Mouse (Mus musculus) megakaryocyte, embryonic 14.5 days (primary cell): Measurements from ENCODE around the gene Sim2. TPM values are rescaled to one million over a fixed set of nuclear protein-coding genes. Genes with fewer than 3 reads are reported as not detected.

Experiments used
- H3K27me3 ChIP-seq: replicated peaks from 2 replicates; pipeline ENCODE3; 2012; ENCODE audit warnings: inconsistent platforms
- H3K36me3 ChIP-seq: replicated peaks from 2 replicates; pipeline ENCODE3; 2012; ENCODE audit warnings: low read length, inconsistent platforms, mixed read lengths
- H3K4me1 ChIP-seq: 2 replicates; pipeline ENCODE4 v1.6.1; 2012; ENCODE audit warnings: inconsistent platforms
- H3K4me3 ChIP-seq: replicated peaks from 2 replicates; pipeline ENCODE3; 2012; ENCODE audit warnings: moderate library complexity, mild to moderate bottlenecking, inconsistent platforms
- H3K9me3 ChIP-seq: 2 replicates; pipeline ENCODE4 v1.6.1; 2012; ENCODE audit warnings: inconsistent platforms
- FLI1 ChIP-seq: IDR thresholded peaks from 2 replicates; pipeline ENCODE4 v1.6.1; 2012; ENCODE audit warnings: low read length, inconsistent platforms, mixed read lengths
- GATA1 ChIP-seq: IDR thresholded peaks from 3 replicates; pipeline ENCODE4 v1.6.1; 2012; ENCODE audit warnings: mixed read lengths, low read length, inconsistent platforms, borderline replicate concordance
- polyA plus RNA-seq: library from polyadenylated mRNA; stranded (reverse); fragments of >175 nt; gene quantifications from 2 replicates; pipeline ENCODE4 v1.2.3, GENCODE M21; 2012; ENCODE audit warnings: low replicate concordance; ENCODE audit not compliant: insufficient read depth

Gene Sim2
- polyA plus RNA-seq, 1 experiment = not detected

DNA sequence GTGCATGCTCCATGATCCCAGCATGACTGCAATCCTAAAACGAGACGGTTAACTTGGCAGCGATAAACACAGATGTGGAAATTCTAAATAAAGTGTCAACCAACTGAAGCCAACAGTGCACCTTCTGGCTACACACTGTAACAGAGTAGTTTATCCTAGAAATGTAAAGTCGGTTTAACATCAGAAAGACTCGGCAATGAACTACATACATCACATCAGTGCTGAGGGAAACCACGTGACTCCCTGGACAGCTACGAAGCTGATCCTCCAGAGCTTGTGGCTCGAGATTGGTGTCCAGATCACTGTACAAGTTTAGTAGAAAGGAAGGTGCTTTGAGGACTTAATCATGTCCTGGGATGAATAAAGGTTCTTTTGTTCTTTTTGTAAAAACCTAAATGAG lies 73.1 kb downstream of the Sim2 start:
- Histone ChIP-seq H3K9me3 (no peaks in the 10 kb centered on the region), H3K4me1 (peaks cover 10% of the 10 kb centered on the region; the same call in 1 of the 2 replicates), H3K36me3 (no peaks in the 10 kb centered on the region), H3K27me3 (peaks cover 25% of the 10 kb centered on the region), H3K4me3 (no peak overlapping the region)
- no peak for TF ChIP-seq GATA1
- TF ChIP-seq FLI1 = no peak

GRCm38 (mm10) chr16:94162000-94162399 lies 77.3 kb downstream of the Sim2 start:
- Histone ChIP-seq H3K36me3 (no peaks in the 10 kb centered on the region), H3K27me3 (peaks cover 26% of the 10 kb centered on the region), H3K9me3 (no peaks in the 10 kb centered on the region), H3K4me3 (no peak overlapping the region), H3K4me1 (peaks cover 8% of the 10 kb centered on the region; the same call in 1 of the 2 replicates)
- no peak for TF ChIP-seq GATA1
- TF ChIP-seq FLI1 = no peak

GRCm38 (mm10) chr16:94163051-94163450 lies 78.3 kb downstream of the Sim2 start:
- Histone ChIP-seq H3K9me3 (no peaks in the 10 kb centered on the region), H3K36me3 (no peaks in the 10 kb centered on the region), H3K27me3 (peaks cover 23% of the 10 kb centered on the region), H3K4me3 (no peak overlapping the region), H3K4me1 (peaks cover 8% of the 10 kb centered on the region; the same call in 1 of the 2 replicates)
- TF ChIP-seq GATA1 (no peak), FLI1 (no peak)

DNA sequence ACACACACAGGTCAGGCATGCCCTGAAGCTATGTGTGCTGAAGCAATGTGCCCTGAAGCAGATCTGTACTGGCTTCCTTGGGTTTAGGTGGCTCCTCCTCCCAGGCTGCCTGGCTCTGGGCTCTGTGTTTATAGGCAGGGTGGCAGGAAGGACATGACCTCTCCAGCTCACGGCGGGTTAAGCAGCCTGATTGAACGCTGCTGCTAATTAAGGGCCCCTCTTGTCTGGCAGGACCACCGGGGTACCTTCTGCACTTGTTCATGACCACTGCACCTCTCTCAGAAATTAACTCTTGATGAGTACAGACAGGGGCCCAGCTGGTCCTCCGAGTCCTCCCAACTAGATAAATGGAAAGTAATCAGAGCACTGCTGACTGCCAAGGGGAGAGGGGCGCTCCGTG lies 79.5 kb downstream of the Sim2 start:
- Histone ChIP-seq H3K4me1 (peaks cover 8% of the 10 kb centered on the region; the same call in 1 of the 2 replicates), H3K9me3 (no peaks in the 10 kb centered on the region), H3K4me3 (no peak overlapping the region), H3K27me3 (peaks cover 21% of the 10 kb centered on the region), H3K36me3 (no peaks in the 10 kb centered on the region)
- TF ChIP-seq GATA1 = no peak
- no peak for TF ChIP-seq FLI1

GRCm38 (mm10) chr16:94164978-94165377 lies 80.2 kb downstream of the Sim2 start:
- peaks cover 8% of the 10 kb centered on the region; the same call in 1 of the 2 replicates for H3K4me1 ChIP-seq
- H3K4me3 ChIP-seq = no peak overlapping the region
- TF ChIP-seq GATA1 (no peak), FLI1 (no peak)
- H3K27me3 ChIP-seq = peaks cover 19% of the 10 kb centered on the region
- H3K9me3 ChIP-seq = no peaks in the 10 kb centered on the region
- no peaks in the 10 kb centered on the region for H3K36me3 ChIP-seq

DNA sequence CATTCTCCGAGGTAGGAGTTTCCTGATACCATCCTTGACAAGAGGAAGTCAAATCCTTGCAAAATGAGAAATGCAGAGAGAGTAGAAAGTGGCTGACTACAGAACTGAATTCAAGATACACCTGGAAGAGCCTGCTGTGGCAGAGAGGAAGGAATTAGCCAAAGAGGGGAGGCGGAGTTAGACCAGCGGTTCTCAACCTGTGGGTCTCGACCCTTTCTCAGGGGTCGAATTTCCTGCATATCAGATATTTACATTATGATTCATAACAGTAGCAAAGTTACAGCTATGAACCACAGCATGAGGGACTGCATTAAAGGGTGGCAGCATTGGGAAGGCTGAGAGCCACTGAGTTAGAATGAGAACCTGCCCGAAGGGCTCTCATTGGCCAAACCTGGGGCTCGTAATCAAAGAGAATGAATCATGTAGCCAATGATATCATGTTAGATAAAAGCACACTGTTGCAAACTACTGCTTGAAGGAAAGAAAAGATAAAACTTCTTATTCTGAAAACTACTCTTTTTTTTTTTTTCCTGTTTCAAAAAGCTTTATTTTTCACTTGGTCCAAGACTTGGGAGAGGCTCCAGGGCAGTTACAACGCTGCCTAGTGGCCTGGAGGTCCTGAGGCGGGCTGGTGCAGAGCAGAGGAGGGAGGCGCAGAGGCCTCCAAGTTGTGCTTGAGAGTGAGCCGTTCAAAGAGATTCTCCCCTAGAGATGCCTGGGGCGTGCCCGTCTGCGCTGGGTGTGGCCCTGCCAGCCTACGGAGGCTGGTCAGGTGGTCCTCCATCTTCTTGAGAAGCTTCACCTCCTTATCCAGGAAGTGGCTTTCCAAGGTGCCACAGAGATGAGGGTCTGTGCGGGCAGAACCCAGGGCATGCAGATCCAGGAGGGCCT lies 84.2 kb downstream of the Sim2 start:
- TF ChIP-seq FLI1 = no peak
- no peak for TF ChIP-seq GATA1
- Histone ChIP-seq H3K4me3 (no peak overlapping the region), H3K9me3 (no peaks in the 10 kb centered on the region), H3K4me1 (peaks cover 4% of the 10 kb centered on the region; the same call in 1 of the 2 replicates), H3K36me3 (no peaks in the 10 kb centered on the region), H3K27me3 (peaks cover 14% of the 10 kb centered on the region)

- H3K36me3 ChIP-seq = no peaks in the 10 kb centered on the region
- TF ChIP-seq FLI1 = no peak
- TF ChIP-seq GATA1 = no peak
Measured at GRCm38 (mm10) chr16:94170218-94170617, 85.5 kb downstream of the Sim2 start.

GRCm38 (mm10) chr16:94173361-94173760 lies 88.6 kb downstream of the Sim2 start:
- TF ChIP-seq FLI1 (no peak), GATA1 (no peak)
- peaks cover 10% of the 10 kb centered on the region; the same call in 1 of the 2 replicates for H3K4me1 ChIP-seq
- H3K36me3 ChIP-seq = no peaks in the 10 kb centered on the region

More at GRCm38 (mm10) chr16:94170218-94170617, 85.5 kb downstream of the Sim2 start:
- no peaks in the 10 kb centered on the region for H3K4me1 ChIP-seq
- no peaks in the 10 kb centered on the region for H3K9me3 ChIP-seq
- no peak overlapping the region for H3K4me3 ChIP-seq
- H3K27me3 ChIP-seq = peaks cover 9% of the 10 kb centered on the region

GRCm38 (mm10) chr16:94175366-94175986 lies 90.7 kb downstream of the Sim2 start:
- no peaks in the 10 kb centered on the region for H3K36me3 ChIP-seq
- peaks cover 28% of the 10 kb centered on the region for H3K27me3 ChIP-seq
- H3K4me1 ChIP-seq = peaks cover 10% of the 10 kb centered on the region; the same call in 1 of the 2 replicates
- no peak overlapping the region for H3K4me3 ChIP-seq
- TF ChIP-seq GATA1 (no peak), FLI1 (no peak)
- no peaks in the 10 kb centered on the region for H3K9me3 ChIP-seq

More at GRCm38 (mm10) chr16:94173361-94173760, 88.6 kb downstream of the Sim2 start:
- no peaks in the 10 kb centered on the region for H3K9me3 ChIP-seq
- peaks cover 17% of the 10 kb centered on the region for H3K27me3 ChIP-seq
- H3K4me3 ChIP-seq = no peak overlapping the region

Other genes starting within 250 kb of the Sim2 start
- gene Chaf1b, start 201.0 kb upstream of the Sim2 start, polyA plus RNA-seq = 25.1 and 34.4 TPM in 2 replicates
- gene Cldn14, start 76.1 kb upstream of the Sim2 start, polyA plus RNA-seq = not detected in 2 replicates
- gene Hlcs, start 228.6 kb downstream of the Sim2 start, polyA plus RNA-seq = 1.6 and 1.8 TPM in 2 replicates
- not detected in 2 replicates for gene Ripply3, start 243.5 kb downstream of the Sim2 start, polyA plus RNA-seq